Mouse (Mus musculus): ENCODE measurements around the gene St8sia2.

DNA sequence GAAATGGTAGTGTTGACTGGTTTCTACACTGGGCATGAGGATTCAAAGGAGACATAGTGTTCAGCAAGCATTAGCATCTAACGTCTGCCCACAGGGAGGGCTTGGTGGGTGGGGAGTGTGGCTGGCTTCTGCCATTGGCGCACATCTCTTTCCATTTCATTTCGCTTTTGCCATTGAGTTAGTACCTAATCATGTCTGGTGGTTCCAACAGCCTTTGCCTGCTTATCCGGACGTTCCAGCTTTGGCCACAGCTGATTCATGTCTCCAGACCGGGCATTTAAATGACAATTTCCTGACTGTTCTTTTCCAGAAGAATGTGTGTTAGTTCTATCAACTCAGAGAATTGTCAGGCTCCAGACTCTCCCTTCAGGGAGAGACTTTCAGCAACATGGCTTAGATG is 47.6 kb upstream of the St8sia2 start:
- no peak for TF ChIP-seq CTCF (IDR thresholded peaks at IDR 0.05)
- TF ChIP-seq EP300 (IDR thresholded peaks at IDR 0.05; ENCODE audit: insufficient read depth, low read depth, low read length): no peak
